Mouse (Mus musculus) liver, postnatal 0 days (tissue): ENCODE measurements around the gene A930017K11Rik. TPM values are rescaled to one million over a fixed set of nuclear protein-coding genes. Genes with fewer than 3 reads are reported as not detected.
A peak's percentile ranks its signal among the peaks of the same experiment; 100 is the strongest.

Source experiments
- ATAC-seq: fragments of 200-750 bp; cut with Nextera tagmentation; 2 replicates; pipeline ENCODE4 v1.8.0; 2017; ENCODE audit warnings: mild to moderate bottlenecking, moderate library complexity
- DNase-seq: peaks from one replicate; pipeline ENCODE4 v3.0.0-alpha.2; 2016
- H3K27ac ChIP-seq: fragments of 300-500 bp; sonication (generic); 2 replicates; pipeline ENCODE4 v1.5.1; 2014; ENCODE audit warnings: antibody characterized with exemption, moderate library complexity, mild to moderate bottlenecking, low read depth
- H3K27me3 ChIP-seq: fragments of 300-500 bp; sonication (generic); 2 replicates; pipeline ENCODE4 v1.6.1; 2014; ENCODE audit warnings: low read length, control low read depth, mixed read lengths; ENCODE audit not compliant: insufficient read depth
- H3K36me3 ChIP-seq: fragments of 300-500 bp; sonication (generic); replicated peaks from 2 replicates; pipeline ENCODE4 v1.6.1; 2014; ENCODE audit warnings: mild to moderate bottlenecking, control low read depth, low read length, moderate library complexity, mixed read lengths; ENCODE audit not compliant: insufficient read depth
- H3K4me1 ChIP-seq: fragments of 300-500 bp; sonication (generic); 2 replicates; pipeline ENCODE4 v1.6.1; 2014; ENCODE audit warnings: antibody characterized with exemption, mild to moderate bottlenecking, control low read depth; ENCODE audit not compliant: insufficient read depth
- H3K4me2 ChIP-seq: fragments of 300-500 bp; sonication (generic); 2 replicates; pipeline ENCODE4 v1.6.1; 2014; ENCODE audit warnings: low read depth, mild to moderate bottlenecking, low read length, moderate library complexity, mixed read lengths
- H3K4me3 ChIP-seq: fragments of 300-500 bp; sonication (generic); 2 replicates; pipeline ENCODE4 v1.5.1; 2014; ENCODE audit warnings: low read depth, low read length
- H3K9ac ChIP-seq: fragments of 300-500 bp; sonication (generic); replicated peaks from 2 replicates; pipeline ENCODE4 v1.6.1; 2014; ENCODE audit warnings: mild to moderate bottlenecking, moderate library complexity
- H3K9me3 ChIP-seq: fragments of 300-500 bp; sonication (generic); 2 replicates; pipeline ENCODE4 v1.6.1; 2016; ENCODE audit warnings: mild to moderate bottlenecking, control low read depth, low read length, mixed read lengths
- CTCF ChIP-seq: sonication (generic); IDR thresholded peaks from 2 replicates; pipeline ENCODE4 v1.5.1; 2016; ENCODE audit warnings: antibody characterized with exemption, low read depth
- EP300 ChIP-seq: IDR thresholded peaks from 2 replicates; pipeline ENCODE4 v1.6.1; 2016; ENCODE audit warnings: antibody characterized with exemption, low read depth, mild to moderate bottlenecking
- WGBS: fragments of 180-500 bp; shearing (Covaris S2); extraction: QIAGEN DNeasy Blood & Tissue Kit; methylation state at CpG from one replicate; pipeline ENCODE4 v1.1.7; 2014; ENCODE audit not compliant: insufficient replicate concordance; 5-methylcytosine and 5-hydroxymethylcytosine counted together
- polyA plus RNA-seq: library from polyadenylated mRNA; unstranded; fragments of >200 nt; fragmentation: Nextera tagmentation; extraction: Ambion mirVana; gene quantifications from 2 replicates; pipeline ENCODE4 v1.2.1, GENCODE M21; 2015

A930017K11Rik gene
- polyA plus RNA-seq, 1 experiment from 2014 or later = not detected

DNA sequence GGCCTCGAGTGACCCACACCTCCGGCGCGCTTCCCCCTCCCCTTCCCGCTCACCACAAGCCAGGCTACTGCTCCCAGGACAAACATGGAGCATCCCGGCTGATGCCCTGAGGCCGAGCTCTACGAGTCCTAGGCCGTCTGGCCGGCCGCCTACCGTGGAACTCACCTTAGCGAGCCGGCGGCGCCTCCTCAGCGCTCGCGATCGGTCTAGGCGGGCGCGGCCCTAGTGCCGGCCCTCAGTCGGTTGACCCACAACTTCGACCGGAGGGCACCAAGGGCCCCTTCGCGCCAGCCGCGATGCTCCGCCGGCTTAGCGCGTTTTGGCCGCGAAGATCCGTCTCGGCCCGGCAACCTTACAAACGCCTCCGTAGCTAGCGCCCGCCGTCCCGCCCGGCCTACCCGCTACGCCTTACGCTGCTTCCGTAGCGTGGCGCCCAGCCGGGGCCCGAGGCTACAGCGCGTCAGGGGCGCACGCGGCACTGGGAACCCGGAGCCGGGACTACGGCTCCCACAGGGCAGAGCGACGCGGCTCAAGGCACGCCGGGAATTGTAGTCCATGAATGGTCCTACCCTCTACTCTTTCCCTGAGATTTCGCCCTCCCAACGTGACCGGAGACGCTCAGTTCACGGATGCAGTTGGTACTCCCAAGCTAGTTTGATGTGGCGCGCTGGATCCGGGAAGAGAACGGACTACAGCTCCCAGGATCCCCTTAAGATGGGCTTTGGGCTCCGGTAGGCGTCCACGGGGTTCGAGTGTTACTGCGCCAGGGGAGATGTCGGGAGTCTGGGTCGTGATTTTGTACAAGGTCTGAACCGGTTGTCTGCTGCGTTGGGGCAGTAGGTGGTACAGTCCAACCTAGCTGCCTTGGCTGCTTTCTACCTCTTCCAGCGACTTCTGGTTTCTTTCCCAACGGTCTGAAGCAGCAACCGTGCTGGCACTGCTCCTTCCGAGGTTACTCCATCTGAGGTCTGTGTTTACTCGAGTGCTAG is 33.2 kb upstream of the A930017K11Rik start, which contains the start of gene Capn15:
TSS of gene Capn15 (minus strand) at position 491 of the 989 bp plus-strand sequence.
- Histone ChIP-seq H3K4me2 (peak within 1 kb of the TSS; percentile 86), H3K36me3 (0 out of 2 replicates have a peak, but pooled peaks cover 2% of the 10 kb centered on the region), H3K27me3 (no peaks in the 10 kb centered on the region), H3K9me3 (no peaks in the 10 kb centered on the region), H3K9ac (peak within 1 kb of the TSS; percentile 93), H3K4me3 (peak within 1 kb of the TSS; percentile 85), H3K4me1 (peaks cover 32% of the 10 kb centered on the region), H3K27ac (peak within 1 kb of the TSS; percentile 86)
- ATAC-seq (peak; percentile 98), DNase-seq (peak; percentile 91)
- 0 out of 2 replicates have a peak, but pooled peaks have one; percentile 1 for TF ChIP-seq CTCF
- TF ChIP-seq EP300 = no peak
- WGBS = under 1% methylated on average over 91 of the region's 91 CpGs

DNA sequence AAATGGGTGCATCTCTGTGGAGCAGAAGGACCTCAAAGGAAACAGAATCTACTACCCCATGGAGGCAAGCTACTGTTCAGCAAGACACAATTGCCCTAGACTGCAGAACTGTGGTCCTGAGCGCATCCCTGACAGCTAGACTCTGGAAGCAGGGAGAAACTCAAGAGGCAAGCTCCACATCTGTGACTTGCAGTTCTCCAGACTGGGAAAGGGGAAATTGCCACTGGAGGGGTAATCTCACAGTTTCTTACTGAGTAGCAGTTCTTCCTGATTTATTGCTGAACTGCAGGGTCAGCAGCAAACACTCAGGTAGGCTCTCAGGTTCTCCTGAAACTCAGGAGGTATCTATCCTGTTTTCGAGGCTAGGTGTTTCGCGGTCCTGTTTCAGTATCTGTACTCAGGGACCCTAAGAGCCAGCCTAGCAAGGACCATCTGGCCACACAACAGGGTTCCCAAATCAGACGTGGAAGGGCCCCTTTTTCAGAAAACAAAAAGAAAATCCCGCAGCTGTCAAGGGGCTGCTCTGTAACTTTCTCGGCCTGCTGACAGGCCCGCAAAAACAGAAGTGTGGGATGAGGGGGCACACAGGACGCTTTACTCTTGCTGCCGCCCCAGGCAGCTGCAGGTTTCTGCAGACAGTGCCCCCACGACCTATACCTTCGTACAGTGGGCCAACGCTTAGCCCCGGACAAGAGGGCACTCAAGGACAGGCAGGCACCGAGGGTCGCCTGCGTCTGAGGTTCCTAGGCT is 32.4 kb upstream of the A930017K11Rik start:
- WGBS = 10% methylated on average over 17 of the region's 17 CpGs

DNA sequence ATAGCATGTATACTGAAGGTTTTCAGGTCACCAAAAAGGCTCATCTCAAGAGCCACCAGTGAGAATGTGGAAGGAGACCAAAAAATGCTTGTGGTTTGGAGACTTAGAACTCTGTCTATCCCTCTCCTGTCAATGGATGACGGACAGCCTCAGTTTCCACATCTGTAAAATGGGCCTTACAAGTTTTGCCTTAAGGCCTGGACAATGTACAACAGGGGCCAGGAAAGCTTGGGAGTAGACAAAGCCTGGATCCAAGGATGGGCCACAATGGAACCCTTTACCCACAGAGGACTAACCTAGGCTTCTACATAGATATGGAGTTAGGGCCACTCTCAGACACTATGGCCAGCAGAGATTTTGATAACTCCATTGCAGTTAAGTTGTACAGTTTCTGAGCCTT is 31.7 kb upstream of the A930017K11Rik start:
- TF ChIP-seq CTCF = no peak
- TF ChIP-seq EP300 = no peak
- Histone ChIP-seq H3K4me3 (peak overlapping the region; percentile 85), H3K4me2 (peak overlapping the region; percentile 86), H3K9ac (no peak overlapping the region), H3K27me3 (no peaks in the 10 kb centered on the region), H3K27ac (no peak overlapping the region), H3K4me1 (peaks cover 28% of the 10 kb centered on the region), H3K36me3 (no peaks in the 10 kb centered on the region), H3K9me3 (no peaks in the 10 kb centered on the region)
- 93% methylated on average over 1 of the region's 1 CpGs for WGBS
- DNase-seq = no peak
- no peak for ATAC-seq

More for the DNA sequence above, 32.4 kb upstream of the A930017K11Rik start:
- H3K9me3 ChIP-seq = no peaks in the 10 kb centered on the region
- no peaks in the 10 kb centered on the region for H3K36me3 ChIP-seq
- peak overlapping the region; percentile 85 for H3K4me3 ChIP-seq
- peaks cover 28% of the 10 kb centered on the region for H3K4me1 ChIP-seq
- H3K27ac ChIP-seq = peak overlapping the region; percentile 86
- no peak for TF ChIP-seq CTCF
- no peak for TF ChIP-seq EP300
- H3K4me2 ChIP-seq = peak overlapping the region; percentile 86
- DNase-seq (no peak), ATAC-seq (no peak; the same call in 1 of the 2 replicates)
- peak overlapping the region; percentile 93 for H3K9ac ChIP-seq
- no peaks in the 10 kb centered on the region for H3K27me3 ChIP-seq

DNA sequence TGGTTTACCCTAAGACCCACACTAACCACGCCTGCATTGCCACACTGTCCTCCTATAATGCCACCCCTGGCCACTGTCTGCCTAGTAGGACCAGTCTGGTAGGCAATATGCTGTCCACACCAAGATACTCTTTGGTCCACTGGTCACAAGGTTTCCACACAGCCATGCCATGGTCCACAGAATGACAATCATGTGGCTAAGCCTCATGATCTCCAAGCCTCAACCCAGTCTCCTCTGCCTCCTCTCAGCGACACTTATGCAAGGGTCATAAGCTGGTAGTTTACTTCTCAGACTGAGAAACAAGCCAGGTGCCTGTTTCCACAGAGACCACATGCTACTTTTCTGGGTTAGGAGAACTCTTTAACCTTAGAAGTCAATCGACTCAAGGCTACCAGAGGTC is 30.5 kb upstream of the A930017K11Rik start:
- Histone ChIP-seq H3K27ac (no peak overlapping the region), H3K9ac (no peak overlapping the region), H3K4me1 (peaks cover 28% of the 10 kb centered on the region), H3K27me3 (no peaks in the 10 kb centered on the region), H3K9me3 (no peaks in the 10 kb centered on the region), H3K4me2 (no peak overlapping the region), H3K4me3 (no peak overlapping the region), H3K36me3 (no peaks in the 10 kb centered on the region)
- DNase-seq (no peak), ATAC-seq (no peak)
- TF ChIP-seq EP300 = no peak
- no peak for TF ChIP-seq CTCF
- 86% methylated on average over 3 of the region's 3 CpGs for WGBS

DNA sequence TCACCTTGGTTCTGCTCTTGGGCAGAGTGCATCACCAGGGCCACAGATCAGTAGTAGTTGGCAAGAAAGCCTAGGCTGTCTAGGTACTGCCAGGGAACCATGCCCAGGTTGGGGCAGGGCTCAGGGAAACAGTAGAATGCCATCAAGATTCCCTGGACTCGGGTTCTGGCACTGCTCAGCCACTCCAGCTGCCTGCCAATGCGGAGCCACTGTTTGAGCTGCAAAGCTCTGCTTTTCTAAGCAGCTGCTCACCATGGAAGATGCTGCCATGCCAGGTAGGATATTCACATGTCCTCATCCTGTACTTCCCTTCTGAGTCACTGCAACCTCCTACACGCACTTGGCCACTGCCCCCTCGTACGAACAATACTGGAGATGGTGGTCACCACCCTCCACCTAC is 28.5 kb upstream of the A930017K11Rik start:
- Histone ChIP-seq H3K27me3 (no peaks in the 10 kb centered on the region), H3K36me3 (no peaks in the 10 kb centered on the region), H3K9ac (no peak overlapping the region), H3K4me2 (no peak overlapping the region), H3K9me3 (no peaks in the 10 kb centered on the region), H3K4me1 (peaks cover 23% of the 10 kb centered on the region), H3K27ac (no peak overlapping the region), H3K4me3 (no peak overlapping the region)
- ATAC-seq (no peak), DNase-seq (no peak)
- TF ChIP-seq EP300 = no peak
- TF ChIP-seq CTCF = no peak
- WGBS = 82% methylated on average over 5 of the region's 5 CpGs
